Mouse (Mus musculus): ENCODE data around the gene Yju2.

Gene Yju2

GRCm38 (mm10) chr17:55961631-55962030 is 2.7 kb downstream of the Yju2 start:
- no peak for DNase-seq

- DNase-seq: no peak
Measured at GRCm38 (mm10) chr17:55963171-55963570, 4.3 kb downstream of the Yju2 start.

- DNase-seq: no peak
Measured at GRCm38 (mm10) chr17:55964496-55964895, 5.6 kb downstream of the Yju2 start.

- DNase-seq: no peak
Measured at GRCm38 (mm10) chr17:55964996-55965395, 6.1 kb downstream of the Yju2 start.

GRCm38 (mm10) chr17:55967186-55967585 is 8.3 kb downstream of the Yju2 start:
- DNase-seq: no peak

GRCm38 (mm10) chr17:55968210-55968609 is 9.3 kb downstream of the Yju2 start:
- peak; percentile 54 for DNase-seq

GRCm38 (mm10) chr17:55969560-55969959 is 10.7 kb downstream of the Yju2 start:
- DNase-seq: peak; percentile 63

GRCm38 (mm10) chr17:55969966-55970891 is 11.3 kb downstream of the Yju2 start, which contains the start of gene Shd:
Shd (plus strand) TSS chr17:55970467.
- DNase-seq: no peak

- DNase-seq: no peak
Measured at GRCm38 (mm10) chr17:55971453-55971852, 12.6 kb downstream of the Yju2 start.

GRCm38 (mm10) chr17:55976255-55976862 is 17.5 kb downstream of the Yju2 start:
- DNase-seq: peak; percentile 85

- no peak for DNase-seq
Measured at GRCm38 (mm10) chr17:55977301-55977700, 18.4 kb downstream of the Yju2 start.

GRCm38 (mm10) chr17:55986030-55986961 is 27.4 kb downstream of the Yju2 start, which contains the start of gene Fsd1:
Fsd1 (plus strand) TSS chr17:55986509.
- DNase-seq: no peak

GRCm38 (mm10) chr17:55990278-55990898 is 31.5 kb downstream of the Yju2 start:
- no peak for DNase-seq

GRCm38 (mm10) chr17:55996007-55996406 is 37.1 kb downstream of the Yju2 start:
- peak; percentile 80 for DNase-seq

GRCm38 (mm10) chr17:55999794-56000499 is 41.0 kb downstream of the Yju2 start:
- no peak for DNase-seq

GRCm38 (mm10) chr17:56003000-56003399 is 44.1 kb downstream of the Yju2 start:
- no peak for DNase-seq

GRCm38 (mm10) chr17:56005415-56006061 is 46.6 kb downstream of the Yju2 start, which contains the start of the genes Stap2 and Mpnd:
Stap2 (minus strand) TSS chr17:56005584.
Mpnd (plus strand) TSS chr17:56005711.
- peak; percentile 62 for DNase-seq

GRCm38 (mm10) chr17:56006956-56007355 is 48.1 kb downstream of the Yju2 start:
- DNase-seq: no peak

GRCm38 (mm10) chr17:56007444-56008355 is 48.8 kb downstream of the Yju2 start:
- DNase-seq: no peak

All from kidney, adult 9 months (tissue).